Mouse (Mus musculus): ENCODE measurements around the gene 2510009E07Rik. TPM values are rescaled to one million over a fixed set of nuclear protein-coding genes. Genes with fewer than 3 reads are reported as not detected.
A peak's percentile ranks its signal among the peaks of the same experiment; 100 is the strongest.

Gene 2510009E07Rik
- polyA plus RNA-seq, 1 experiment from 2014 or later, result 24.5 TPM

DNA sequence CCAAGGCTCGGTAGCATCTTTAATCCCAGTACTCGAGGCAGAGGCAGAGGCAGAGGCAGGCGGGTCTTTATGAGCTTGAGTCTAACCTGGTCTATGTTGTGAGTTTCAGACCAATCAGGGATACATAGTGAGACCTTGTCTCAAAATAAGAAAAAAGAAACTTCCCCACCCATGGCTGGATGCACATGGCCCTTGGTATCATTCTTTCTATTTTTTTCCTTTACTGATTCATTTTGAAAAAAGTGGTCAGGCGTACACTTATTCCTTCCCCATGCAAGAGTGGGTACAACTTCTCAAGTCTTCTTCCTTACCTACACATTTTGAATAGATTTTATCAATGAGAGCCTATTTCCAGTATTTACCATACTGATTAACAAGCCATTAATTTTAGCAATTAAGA, 84.0 kb downstream of the 2510009E07Rik start:
- 86% methylated on average over 4 of the region's 4 CpGs for WGBS
- Histone ChIP-seq H3K9me3 (replicated peaks; ENCODE audit: control insufficient read depth, low read length) (no peaks in the 10 kb centered on the region), H3K4me3 (ENCODE audit: low read length) (no peak overlapping the region), H3K9ac (ENCODE audit: low read length) (no peak overlapping the region), H3K4me2 (ENCODE audit: low read depth, low read length) (no peak overlapping the region), H3K4me1 (ENCODE audit: control insufficient read depth, insufficient read depth, low read length) (peaks cover 26% of the 10 kb centered on the region), H3K27me3 (ENCODE audit: control insufficient read depth, insufficient read depth, low read length) (no peaks in the 10 kb centered on the region), H3K27ac (ENCODE audit: low read length) (no peak overlapping the region), H3K36me3 (ENCODE audit: control insufficient read depth, insufficient read depth) (no peaks in the 10 kb centered on the region)
- ATAC-seq (replicated peaks; ENCODE audit: extremely low read depth, insufficient read depth, low FRiP score), result no peak

DNA sequence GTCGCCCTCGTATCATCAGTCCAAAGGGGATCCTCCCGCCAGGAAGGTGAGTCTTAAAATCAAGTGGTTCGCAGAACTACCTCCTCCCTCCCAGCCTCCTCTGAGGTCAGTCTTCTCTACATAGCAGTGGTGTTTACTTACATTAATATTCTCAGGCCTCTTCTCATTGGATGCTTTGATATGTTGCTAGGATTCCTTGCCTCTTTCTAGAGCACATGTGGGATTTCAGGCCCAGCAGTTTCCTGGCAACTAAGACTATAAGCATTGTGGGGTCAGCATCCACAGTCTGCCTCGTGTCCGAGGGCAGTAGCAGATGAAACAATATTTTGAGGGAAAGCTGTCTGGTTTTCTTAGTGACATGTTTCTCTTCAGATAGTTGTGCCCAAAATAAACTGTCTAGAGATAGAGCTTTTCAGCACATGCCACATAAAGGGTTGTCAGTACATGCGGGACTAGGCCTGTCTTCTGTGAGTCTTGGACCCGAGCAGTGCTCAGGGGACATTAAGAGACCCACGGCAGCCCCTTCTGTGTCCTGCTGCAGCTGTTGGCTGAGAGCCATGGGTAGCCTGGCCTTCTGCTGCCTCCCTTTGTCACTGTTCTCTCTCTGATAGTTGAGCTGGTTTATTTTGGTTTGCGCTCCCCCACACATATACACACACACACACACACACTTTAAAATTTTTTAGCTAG, 86.1 kb downstream of the 2510009E07Rik start:
- peaks cover 26% of the 10 kb centered on the region for H3K4me1 ChIP-seq (ENCODE audit: control insufficient read depth, insufficient read depth, low read length)
- no peak overlapping the region for H3K4me2 ChIP-seq (ENCODE audit: low read depth, low read length)
- WGBS, result 39% methylated on average over 10 of the region's 10 CpGs
- no peaks in the 10 kb centered on the region for H3K27me3 ChIP-seq (ENCODE audit: control insufficient read depth, insufficient read depth, low read length)
- H3K4me3 ChIP-seq (ENCODE audit: low read length), result no peak overlapping the region
- H3K36me3 ChIP-seq (ENCODE audit: control insufficient read depth, insufficient read depth), result no peaks in the 10 kb centered on the region
- H3K9ac ChIP-seq (ENCODE audit: low read length), result no peak overlapping the region
- peak; percentile 89 for ATAC-seq (replicated peaks; ENCODE audit: extremely low read depth, insufficient read depth, low FRiP score)
- H3K27ac ChIP-seq (ENCODE audit: low read length), result peak overlapping the region; percentile 83
- H3K9me3 ChIP-seq (replicated peaks; ENCODE audit: control insufficient read depth, low read length), result no peaks in the 10 kb centered on the region

DNA sequence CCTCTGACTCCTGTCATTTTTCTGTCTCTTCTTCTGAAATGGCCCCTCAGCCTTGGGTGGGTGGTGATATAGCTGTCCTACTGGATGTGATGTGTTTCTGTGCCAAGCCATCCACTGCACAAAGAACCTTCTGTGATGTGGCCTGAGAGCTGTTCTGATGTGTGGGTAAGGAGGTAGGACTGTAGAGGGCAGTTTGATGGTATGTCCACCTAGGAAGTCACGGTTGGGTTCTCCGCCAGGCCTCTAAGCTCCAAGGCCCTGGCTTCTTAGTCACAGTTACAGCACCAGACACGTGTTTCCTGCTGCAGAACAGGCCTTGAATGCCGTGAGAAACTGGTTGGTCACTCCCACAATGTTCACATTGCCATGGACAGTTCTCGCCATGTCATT, 86.8 kb downstream of the 2510009E07Rik start:
- H3K36me3 ChIP-seq (ENCODE audit: control insufficient read depth, insufficient read depth), result no peaks in the 10 kb centered on the region
- H3K4me2 ChIP-seq (ENCODE audit: low read depth, low read length), result no peak overlapping the region
- 62% methylated on average over 5 of the region's 5 CpGs for WGBS
- H3K4me3 ChIP-seq (ENCODE audit: low read length), result no peak overlapping the region
- no peaks in the 10 kb centered on the region for H3K9me3 ChIP-seq (replicated peaks; ENCODE audit: control insufficient read depth, low read length)
- peaks cover 26% of the 10 kb centered on the region for H3K4me1 ChIP-seq (ENCODE audit: control insufficient read depth, insufficient read depth, low read length)
- ATAC-seq (replicated peaks; ENCODE audit: extremely low read depth, insufficient read depth, low FRiP score), result no peak
- H3K27ac ChIP-seq (ENCODE audit: low read length), result peak overlapping the region; percentile 83
- no peaks in the 10 kb centered on the region for H3K27me3 ChIP-seq (ENCODE audit: control insufficient read depth, insufficient read depth, low read length)
- H3K9ac ChIP-seq (ENCODE audit: low read length), result no peak overlapping the region

DNA sequence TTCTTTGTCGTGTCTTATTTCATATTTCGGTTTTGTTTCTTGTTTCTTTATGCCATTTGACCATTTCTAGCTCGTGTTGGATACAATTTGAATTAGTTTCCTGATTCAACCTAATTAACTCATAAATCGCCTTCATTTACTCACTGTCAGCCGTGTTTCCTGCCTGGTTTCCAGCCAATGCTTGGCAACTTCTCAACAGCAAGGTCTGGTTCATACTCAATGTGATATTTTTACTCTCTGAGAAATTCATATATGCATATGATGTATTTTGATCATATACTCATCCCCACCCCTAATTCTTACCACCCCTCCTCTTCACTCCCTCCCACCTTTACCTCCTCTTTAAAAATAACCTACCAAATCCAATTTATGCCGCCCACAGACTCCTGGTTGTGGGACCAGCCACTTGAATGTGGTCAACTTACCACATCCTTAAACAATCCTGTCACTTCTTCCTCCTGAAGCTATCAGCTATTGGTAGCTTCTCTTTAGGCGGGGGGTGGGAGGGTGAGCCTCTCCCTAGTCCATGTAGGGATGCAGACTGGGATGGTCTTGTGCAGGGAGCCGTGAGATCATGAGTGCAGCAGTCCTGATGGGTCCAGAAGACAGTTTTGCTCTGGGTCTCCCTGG, 87.3 kb downstream of the 2510009E07Rik start:
- 72% methylated on average over 8 of the region's 8 CpGs for WGBS
- Histone ChIP-seq H3K9ac (ENCODE audit: low read length) (no peak overlapping the region), H3K36me3 (ENCODE audit: control insufficient read depth, insufficient read depth) (no peaks in the 10 kb centered on the region), H3K27me3 (ENCODE audit: control insufficient read depth, insufficient read depth, low read length) (no peaks in the 10 kb centered on the region), H3K4me3 (ENCODE audit: low read length) (no peak overlapping the region), H3K4me2 (ENCODE audit: low read depth, low read length) (no peak overlapping the region), H3K27ac (ENCODE audit: low read length) (no peak overlapping the region), H3K4me1 (ENCODE audit: control insufficient read depth, insufficient read depth, low read length) (peaks cover 26% of the 10 kb centered on the region), H3K9me3 (replicated peaks; ENCODE audit: control insufficient read depth, low read length) (no peaks in the 10 kb centered on the region)
- ATAC-seq (replicated peaks; ENCODE audit: extremely low read depth, insufficient read depth, low FRiP score), result no peak

DNA sequence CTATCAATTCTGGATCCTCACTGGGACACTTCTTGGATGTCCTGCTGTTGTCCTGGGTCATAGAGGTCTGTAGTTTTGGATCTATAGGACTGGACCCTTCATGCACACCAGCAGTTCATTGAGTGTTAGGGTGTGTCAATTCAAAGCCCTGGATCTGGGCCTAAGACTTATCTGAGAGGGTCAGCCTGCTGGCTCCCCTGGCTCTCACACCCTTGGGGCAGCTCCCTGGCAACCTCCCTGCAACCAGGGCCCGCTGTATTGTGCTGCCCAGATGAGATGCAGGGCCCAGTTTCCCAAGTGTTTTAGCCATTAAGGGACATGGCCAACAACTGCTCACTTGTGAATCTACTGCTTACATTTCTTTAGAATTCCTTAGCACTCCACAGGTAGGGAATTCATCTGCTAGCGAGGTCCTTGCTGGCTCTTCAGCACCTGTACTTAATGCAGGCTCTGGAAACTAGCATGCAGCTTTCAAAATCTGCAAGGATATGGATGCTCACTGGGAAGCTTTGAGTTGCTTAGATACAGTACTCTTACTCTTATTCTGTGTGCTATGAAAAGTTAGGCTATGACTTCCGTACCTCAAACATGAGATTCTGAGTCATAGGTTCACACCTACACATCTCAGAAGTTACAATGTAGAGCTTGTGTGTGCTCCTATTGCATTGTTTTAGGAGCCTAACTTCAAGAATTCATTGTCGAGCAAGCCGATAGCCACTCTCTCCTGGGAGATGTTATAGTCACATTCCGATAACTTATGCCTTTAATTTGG, 88.0 kb downstream of the 2510009E07Rik start:
- H3K27ac ChIP-seq (ENCODE audit: low read length), result no peak overlapping the region
- H3K27me3 ChIP-seq (ENCODE audit: control insufficient read depth, insufficient read depth, low read length), result no peaks in the 10 kb centered on the region
- peaks cover 26% of the 10 kb centered on the region for H3K4me1 ChIP-seq (ENCODE audit: control insufficient read depth, insufficient read depth, low read length)
- 79% methylated on average over 6 of the region's 6 CpGs for WGBS
- H3K36me3 ChIP-seq (ENCODE audit: control insufficient read depth, insufficient read depth), result no peaks in the 10 kb centered on the region
- no peak overlapping the region for H3K4me2 ChIP-seq (ENCODE audit: low read depth, low read length)
- no peak overlapping the region for H3K4me3 ChIP-seq (ENCODE audit: low read length)
- no peak overlapping the region for H3K9ac ChIP-seq (ENCODE audit: low read length)
- ATAC-seq (replicated peaks; ENCODE audit: extremely low read depth, insufficient read depth, low FRiP score), result no peak
- H3K9me3 ChIP-seq (replicated peaks; ENCODE audit: control insufficient read depth, low read length), result no peaks in the 10 kb centered on the region

DNA sequence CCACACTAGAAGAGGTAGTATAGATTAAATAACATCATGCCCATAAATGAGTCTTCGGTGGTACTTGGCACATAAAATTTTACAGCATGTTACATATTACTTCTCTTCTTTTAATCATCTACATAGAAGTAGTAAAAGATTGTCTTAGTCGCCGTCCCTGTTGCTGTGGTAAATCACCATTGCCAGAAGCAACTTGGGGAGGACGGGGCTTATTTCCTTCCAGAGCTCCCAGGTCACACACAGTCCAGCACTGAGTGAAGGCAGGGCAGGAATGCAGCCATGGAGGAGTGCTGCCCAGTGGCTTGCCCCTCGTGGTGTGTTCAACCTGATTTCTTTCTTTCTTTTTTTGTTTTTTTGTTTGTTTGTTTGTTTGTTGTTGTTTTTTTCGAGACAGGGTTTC, 90.1 kb downstream of the 2510009E07Rik start:
- Histone ChIP-seq H3K4me1 (ENCODE audit: control insufficient read depth, insufficient read depth, low read length) (peaks cover 24% of the 10 kb centered on the region), H3K4me3 (ENCODE audit: low read length) (no peak overlapping the region), H3K27ac (ENCODE audit: low read length) (no peak overlapping the region), H3K27me3 (ENCODE audit: control insufficient read depth, insufficient read depth, low read length) (no peaks in the 10 kb centered on the region), H3K9ac (ENCODE audit: low read length) (no peak overlapping the region), H3K36me3 (ENCODE audit: control insufficient read depth, insufficient read depth) (no peaks in the 10 kb centered on the region), H3K9me3 (replicated peaks; ENCODE audit: control insufficient read depth, low read length) (no peaks in the 10 kb centered on the region), H3K4me2 (ENCODE audit: low read depth, low read length) (no peak overlapping the region)
- no peak for ATAC-seq (replicated peaks; ENCODE audit: extremely low read depth, insufficient read depth, low FRiP score)
- 76% methylated on average over 6 of the region's 6 CpGs for WGBS

Other genes with a start within 250 kb of the 2510009E07Rik start
- gene Ehhadh, start 93.1 kb upstream of the 2510009E07Rik start, polyA plus RNA-seq (2015; fragmentation: Nextera tagmentation; extraction: Ambion mirVana), result 3.0 and 3.6 TPM in 2 replicates
- 0.62 and 0.76 TPM in 2 replicates for gene Map3k13, start 99.7 kb upstream of the 2510009E07Rik start, polyA plus RNA-seq (2015; fragmentation: Nextera tagmentation; extraction: Ambion mirVana)